17 mouse cellular contexts compared by ENCODE assay signal in the genomic region with DNA sequence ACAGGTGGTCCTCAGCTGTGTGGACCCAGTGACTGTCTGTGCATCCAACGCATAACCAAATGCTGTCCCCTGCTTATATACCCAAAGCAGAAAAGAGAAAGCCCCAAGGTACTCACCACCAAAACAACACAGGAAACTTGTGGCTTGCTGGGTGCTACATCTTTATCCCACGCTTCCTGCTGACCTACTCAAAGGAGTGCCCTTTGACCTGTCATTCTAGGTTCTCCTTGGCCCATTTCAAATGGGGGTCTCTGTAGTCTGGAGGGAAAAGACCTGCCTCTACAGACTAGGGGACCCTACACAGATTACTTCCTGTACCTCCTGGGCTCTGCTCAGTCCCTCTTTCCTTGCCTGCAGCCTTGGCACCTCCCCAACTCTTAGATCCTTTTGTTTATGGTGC. TPM values are rescaled to one million over a fixed set of nuclear protein-coding genes. Genes with fewer than 3 reads are reported as not detected.
"Had no signal": no experiment of that assay in that cellular context is flagged by ENCODE, and none has a peak within 500 bp of the region (broad histone marks: within the 10 kb centered on the region; RNA-seq: fewer than 3 reads in every experiment).

A gene (minus strand): TSS at position 101 of the 400 bp plus-strand sequence.

RNA-seq across cellular contexts. Expression of the gene that starts here (rescaled TPM):
- total RNA-seq: common myeloid progenitor, adult 5-6 weeks; forebrain, postnatal 0 days; granulocyte monocyte progenitor cell, adult 5-6 weeks had no signal
- polyA plus RNA-seq: embryonic facial prominence, embryonic 10.5 days; embryonic facial prominence, embryonic 11.5 days; embryonic facial prominence, embryonic 12.5 days; embryonic facial prominence, embryonic 13.5 days; embryonic facial prominence, embryonic 14.5 days; embryonic facial prominence, embryonic 15.5 days; erythroblast, embryonic 14.5 days; forebrain, embryonic 10.5 days; forebrain, embryonic 11.5 days; forebrain, embryonic 12.5 days; forebrain, embryonic 13.5 days; forebrain, embryonic 14.5 days; forebrain, embryonic 15.5 days; forebrain, embryonic 16.5 days had no signal
